Mouse (Mus musculus) mouse trophoblast stem cell (cell line): ENCODE measurements around the gene Axdnd1.
"Not testable (repeated sequence)": the region's sequence is repeated elsewhere in the genome, so short reads cannot be mapped to it uniquely, and the experiment has no call there.

Experiments used
- in situ Hi-C, 2 experiments: fragments of 300-500 bp; cut with MseI, MboI; formaldehyde crosslinking; loops; 2 replicates in 1 of 2; 3 replicates in 1 of 2; pipeline ENCODE4 v1.15.1; 2025

Axdnd1 gene

DNA sequence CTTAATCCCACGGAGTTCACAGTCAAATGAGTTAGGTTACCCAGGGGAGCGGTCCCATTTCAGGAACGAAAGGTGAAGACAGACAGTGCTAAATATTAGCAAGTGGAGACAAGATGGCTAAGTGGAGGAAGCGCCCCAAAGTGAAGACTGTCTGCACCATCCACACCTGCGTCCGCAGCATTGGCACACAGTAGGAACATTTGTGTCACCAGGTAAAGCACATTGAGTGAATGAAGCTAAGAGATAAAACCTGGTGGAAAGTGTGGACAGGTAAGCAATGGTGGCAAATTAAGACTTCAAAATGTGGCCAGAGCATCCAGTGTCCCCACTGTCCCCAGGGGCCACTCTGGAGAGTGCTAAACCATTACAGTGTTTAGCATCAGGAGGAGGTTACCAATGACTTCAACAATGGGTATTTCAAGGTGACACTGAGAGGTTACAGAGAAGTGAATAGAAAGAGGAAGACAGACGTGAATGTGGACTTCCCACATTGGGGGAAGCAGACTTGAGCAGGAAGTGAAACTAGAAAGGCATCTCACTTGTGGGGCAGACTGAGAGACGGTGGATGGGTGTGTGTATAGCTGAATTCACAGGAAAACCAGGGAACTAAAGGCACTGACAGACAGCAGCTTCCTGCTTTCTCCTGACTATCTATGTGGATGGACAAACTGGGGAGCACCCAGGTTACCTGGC lies 16.2 kb upstream of the Axdnd1 start:
- in situ Hi-C loops: no loop called here

- in situ Hi-C loops: no loop called here
Measured at GRCm38 (mm10) chr1:156433497-156433896, 12.5 kb upstream of the Axdnd1 start.

GRCm38 (mm10) chr1:156432498-156432897 lies 11.5 kb upstream of the Axdnd1 start:
- in situ Hi-C loops: no loop called here

DNA sequence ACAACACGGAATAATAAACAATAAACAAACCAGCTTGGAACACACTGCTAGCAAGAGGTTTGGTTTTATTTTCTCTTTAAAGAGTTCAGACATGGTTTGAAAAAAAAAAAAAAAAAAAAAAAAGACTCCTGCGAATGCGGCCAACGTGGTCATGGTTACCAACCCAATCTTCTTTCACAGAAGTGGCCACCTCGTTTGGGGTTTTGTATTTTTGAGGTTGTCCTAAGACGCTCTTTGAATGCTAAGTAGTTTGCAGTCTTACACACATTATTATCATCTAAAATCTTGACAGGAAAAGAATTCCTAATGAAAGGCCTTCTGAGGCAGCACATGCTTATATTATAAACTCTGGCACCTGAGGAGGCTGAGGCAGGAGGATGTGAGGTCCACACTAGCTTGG lies 7.5 kb upstream of the Axdnd1 start:
- in situ Hi-C loops: no loop called here

DNA sequence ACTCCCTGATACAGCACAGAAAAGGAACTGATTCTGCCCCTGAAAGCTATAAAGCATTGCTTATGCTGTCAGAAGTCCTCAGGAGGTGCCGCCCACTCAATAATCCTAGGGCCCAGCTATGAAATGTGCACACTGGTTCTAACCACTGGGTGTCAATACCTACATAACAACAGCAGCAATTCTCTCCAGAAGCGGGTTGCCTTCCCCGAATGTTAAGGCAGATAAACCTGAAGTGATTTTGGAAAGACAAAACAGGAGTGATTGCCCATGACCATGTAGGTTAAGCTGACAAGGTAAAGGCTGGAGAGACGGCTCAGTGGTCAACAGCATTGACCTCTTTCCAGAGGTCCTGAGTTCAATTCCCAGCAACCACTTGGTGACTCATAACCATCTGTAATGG lies 4.8 kb upstream of the Axdnd1 start:
- in situ Hi-C loops: no loop called here

GRCm38 (mm10) chr1:156424054-156424453 lies 3.1 kb upstream of the Axdnd1 start:
- in situ Hi-C loops: no loop called here

DNA sequence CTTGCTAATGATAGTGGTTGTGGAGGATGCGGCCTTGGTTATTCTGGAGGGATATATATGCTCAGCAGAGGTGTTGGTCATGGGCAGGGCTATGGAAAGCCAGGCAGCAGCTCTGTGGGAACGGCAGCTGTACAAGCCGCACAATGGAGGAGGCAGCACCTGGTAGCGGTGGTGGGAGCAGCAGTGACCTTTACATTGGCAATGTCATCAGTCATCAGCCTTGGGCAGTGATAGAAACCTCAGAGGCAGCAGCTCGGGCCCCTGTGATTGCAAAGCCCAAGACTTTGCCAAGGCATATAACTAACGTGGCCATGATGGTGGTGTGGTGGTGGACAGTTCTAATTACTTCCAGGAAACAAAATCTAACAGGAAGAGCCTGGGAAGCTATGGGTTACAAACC lies 2.5 kb upstream of the Axdnd1 start:
- in situ Hi-C loops: no loop called here

- in situ Hi-C loops: no loop called here
Measured at GRCm38 (mm10) chr1:156422856-156423255, 1.9 kb upstream of the Axdnd1 start.

DNA sequence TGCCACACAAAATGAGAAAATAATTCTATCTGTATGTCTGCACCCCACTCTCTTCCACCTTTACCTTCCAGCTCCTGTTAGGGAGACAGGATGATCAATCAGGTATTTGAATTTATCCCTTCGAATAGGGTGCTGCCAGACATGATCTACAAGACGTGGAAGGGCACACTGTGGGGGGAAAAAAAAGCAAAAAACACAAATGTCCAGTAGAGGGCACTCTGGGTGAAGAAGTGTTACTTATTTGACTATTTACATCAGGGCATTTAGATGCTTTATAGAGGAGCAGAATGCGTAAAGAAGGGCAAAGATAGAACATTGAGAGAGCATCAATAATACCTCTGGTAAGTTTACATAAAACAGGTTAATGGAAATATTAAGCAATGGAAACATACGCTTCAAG lies 2.8 kb downstream of the Axdnd1 start:
- in situ Hi-C loops: no loop called here

- in situ Hi-C loops: no loop called here
Measured at GRCm38 (mm10) chr1:156408521-156408920, 12.4 kb downstream of the Axdnd1 start.

DNA sequence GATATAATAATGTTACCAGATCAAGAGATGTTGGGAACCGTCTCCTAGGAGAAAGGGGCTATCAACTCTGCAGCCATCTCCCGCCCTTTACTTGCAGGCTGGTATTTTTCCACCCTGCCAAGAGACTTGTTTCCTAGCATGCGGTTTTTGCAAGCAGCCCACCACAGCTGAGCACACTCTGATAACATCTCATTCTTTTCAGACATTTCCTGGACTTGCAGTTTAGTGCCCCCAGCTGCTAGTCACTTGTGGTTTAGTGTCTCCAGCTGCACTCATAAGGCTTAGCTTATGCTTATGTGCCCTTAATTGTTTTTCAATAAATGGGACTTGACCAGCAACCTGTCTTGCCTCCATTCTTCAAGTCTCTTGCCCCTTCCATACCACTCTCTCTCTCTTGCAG lies 13.0 kb downstream of the Axdnd1 start:
- in situ Hi-C loops: no loop called here

GRCm38 (mm10) chr1:156403251-156403650 lies 17.7 kb downstream of the Axdnd1 start:
- in situ Hi-C loops: no loop called here

GRCm38 (mm10) chr1:156402491-156402890 lies 18.5 kb downstream of the Axdnd1 start:
- in situ Hi-C loops: no loop called here

DNA sequence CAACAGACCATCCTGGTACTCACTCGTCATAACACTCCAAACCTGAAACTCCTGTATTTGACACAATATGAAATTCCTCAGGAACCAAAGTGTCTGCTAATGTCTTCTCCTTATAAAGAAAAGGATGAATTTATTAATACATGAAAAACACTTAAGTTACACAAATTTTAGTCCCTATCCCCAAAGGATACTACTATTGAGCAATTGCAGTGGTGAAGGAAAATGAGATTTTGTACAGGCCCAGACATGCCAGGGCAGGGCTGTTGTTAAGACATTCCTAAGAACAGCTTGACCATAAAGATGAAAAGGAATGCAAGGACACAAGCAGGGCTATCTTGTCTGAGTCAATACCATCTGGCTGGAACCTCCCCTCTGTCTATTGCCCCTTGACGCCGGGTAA lies 20.8 kb downstream of the Axdnd1 start:
- in situ Hi-C loops: not testable (repeated sequence)

- in situ Hi-C loops: no loop called here
Measured at GRCm38 (mm10) chr1:156393148-156393547, 27.8 kb downstream of the Axdnd1 start.

GRCm38 (mm10) chr1:156386880-156387279 lies 34.1 kb downstream of the Axdnd1 start:
- in situ Hi-C loops: no loop called here

- in situ Hi-C loops: no loop called here
Measured at GRCm38 (mm10) chr1:156386232-156386631, 34.7 kb downstream of the Axdnd1 start.

DNA sequence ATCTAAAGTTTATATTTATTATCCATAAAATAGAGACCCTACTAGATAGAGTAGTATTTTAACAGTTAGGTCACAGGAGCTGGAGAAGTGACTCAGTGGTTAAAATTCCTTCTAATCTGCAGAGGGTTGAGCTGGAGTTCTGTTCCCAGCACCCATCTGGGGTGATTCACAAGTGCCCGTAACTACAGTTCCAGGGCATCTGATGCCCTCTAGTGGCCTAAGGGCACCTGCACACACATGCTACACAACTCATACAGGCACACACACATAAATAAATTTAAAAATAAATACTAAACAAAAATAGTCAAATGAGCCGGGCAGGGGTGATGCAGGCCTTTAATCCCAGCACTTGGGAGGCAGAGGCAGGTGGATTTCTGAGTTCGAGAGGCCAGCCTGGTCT lies 39.7 kb downstream of the Axdnd1 start:
- in situ Hi-C loops: no loop called here

DNA sequence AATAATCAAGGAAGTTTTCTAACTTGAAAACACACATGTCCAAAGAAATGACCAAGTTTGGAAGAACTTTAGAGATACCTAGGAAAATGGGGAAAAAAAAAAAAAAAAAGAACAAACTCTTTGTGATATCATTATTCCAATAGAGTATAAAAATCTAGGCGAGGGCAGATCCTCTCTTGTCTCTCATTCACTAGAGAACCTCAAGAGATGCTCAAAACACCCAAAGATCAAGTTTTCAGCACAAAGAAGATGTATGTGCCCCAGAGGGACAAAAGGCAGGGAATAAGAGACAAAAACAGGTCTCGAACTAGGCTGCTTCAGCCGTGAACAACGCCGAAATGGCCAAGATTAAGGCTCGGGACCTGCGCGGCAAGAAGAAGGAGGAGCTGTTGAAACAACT lies 55.2 kb downstream of the Axdnd1 start, which contains the start of gene Gm2000:
Gene Gm2000, plus strand, starts transcription at position 301 of the 400 bp plus-strand sequence.
- in situ Hi-C loops: no loop called here

- in situ Hi-C loops: no loop called here
Measured at GRCm38 (mm10) chr1:156352466-156352865, 68.5 kb downstream of the Axdnd1 start.

DNA sequence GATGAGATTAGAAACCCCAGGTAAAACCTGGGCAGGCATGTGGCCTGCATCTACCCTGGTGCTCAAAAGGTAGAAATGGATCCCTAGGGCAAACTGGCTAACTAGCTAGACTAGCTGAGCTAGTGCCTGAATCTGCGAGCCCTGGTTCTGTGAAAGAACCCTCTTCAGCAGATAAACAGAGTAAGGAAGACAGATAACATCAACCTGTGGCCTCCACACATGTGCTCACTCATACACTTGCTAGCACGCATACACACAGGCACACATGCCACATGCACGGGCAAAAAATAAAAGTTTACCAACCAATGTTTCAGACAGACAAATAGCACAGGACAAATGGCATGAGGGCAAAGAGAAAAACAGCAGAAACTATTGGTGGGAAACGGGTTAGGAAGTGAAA lies 70.5 kb downstream of the Axdnd1 start:
- in situ Hi-C loops: no loop called here

GRCm38 (mm10) chr1:156349031-156349430 lies 71.9 kb downstream of the Axdnd1 start:
- in situ Hi-C loops: no loop called here

DNA sequence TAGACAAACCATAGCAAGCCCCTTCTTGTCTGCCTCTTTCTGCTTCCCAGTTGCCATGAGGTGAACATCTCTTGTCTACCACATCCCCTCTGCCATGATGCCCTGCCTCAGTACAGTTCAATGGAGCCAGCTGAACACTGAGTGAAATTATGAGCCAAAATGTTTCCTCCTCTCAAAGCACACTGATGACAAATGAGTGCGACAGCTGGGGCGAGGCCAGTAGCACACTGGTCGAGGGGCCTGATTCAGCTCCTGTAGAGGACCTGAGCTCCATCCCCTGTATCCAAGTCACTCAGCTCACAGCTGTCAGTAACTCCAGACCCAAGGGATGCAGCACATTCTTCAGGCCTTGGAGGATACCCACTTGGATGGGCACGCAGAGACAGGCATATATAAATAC lies 75.3 kb downstream of the Axdnd1 start:
- in situ Hi-C loops: no loop called here

- in situ Hi-C loops: no loop called here
Measured at GRCm38 (mm10) chr1:156344433-156344832, 76.5 kb downstream of the Axdnd1 start.
